Mouse (Mus musculus): Measurements from ENCODE around the gene Hspa1a. TPM values are rescaled to one million over a fixed set of nuclear protein-coding genes. Genes with fewer than 3 reads are reported as not detected.
"Not testable (repeated sequence)": the region's sequence is repeated elsewhere in the genome, so short reads cannot be mapped to it uniquely, and the experiment has no call there.

Hspa1a gene
- polyA plus RNA-seq, 1 experiment from 2014 or later, result 1.9 TPM

GRCm38 (mm10) chr17:34980655-34981054, 8.7 kb upstream of the Hspa1a start:
- ATAC-seq (ENCODE audit: insufficient number of reproducible peaks, insufficient read depth, low FRiP score, low TSS enrichment, low read depth), result no peak
- no peaks in the 10 kb centered on the region for H3K27me3 ChIP-seq
- H3K4me2 ChIP-seq, result peak overlapping the region; percentile 72
- H3K4me1 ChIP-seq (replicated peaks), result peaks cover 16% of the 10 kb centered on the region
- H3K36me3 ChIP-seq, result peaks cover 10% of the 10 kb centered on the region
- 15% methylated on average over 2 of the region's 2 CpGs for WGBS
- no peaks in the 10 kb centered on the region for H3K9me3 ChIP-seq
- peak overlapping the region; percentile 87 for H3K4me3 ChIP-seq (replicated peaks)
- H3K9ac ChIP-seq (replicated peaks), result peak overlapping the region; percentile 91
- H3K27ac ChIP-seq, result no peak overlapping the region; the same call in 1 of the 2 replicates

- Histone ChIP-seq H3K27ac (no peak overlapping the region), H3K9ac (replicated peaks) (no peak overlapping the region), H3K9me3 (no peaks in the 10 kb centered on the region), H3K27me3 (no peaks in the 10 kb centered on the region), H3K4me2 (no peak overlapping the region), H3K4me3 (replicated peaks) (no peak overlapping the region), H3K36me3 (no peaks in the 10 kb centered on the region), H3K4me1 (replicated peaks) (peaks cover 16% of the 10 kb centered on the region)
- no peak for ATAC-seq (ENCODE audit: insufficient number of reproducible peaks, insufficient read depth, low FRiP score, low TSS enrichment, low read depth)
- 89% methylated on average over 4 of the region's 4 CpGs for WGBS
Observed at GRCm38 (mm10) chr17:34979631-34980030, 7.7 kb upstream of the Hspa1a start.

- Histone ChIP-seq H3K36me3 (no peaks in the 10 kb centered on the region), H3K9ac (replicated peaks) (no peak overlapping the region), H3K4me3 (replicated peaks) (no peak overlapping the region), H3K9me3 (no peaks in the 10 kb centered on the region), H3K4me1 (replicated peaks) (peaks cover 16% of the 10 kb centered on the region), H3K27ac (no peak overlapping the region), H3K27me3 (no peaks in the 10 kb centered on the region), H3K4me2 (no peak overlapping the region)
- no peak for ATAC-seq (ENCODE audit: insufficient number of reproducible peaks, insufficient read depth, low FRiP score, low TSS enrichment, low read depth)
- 89% methylated on average over 27 of the region's 27 CpGs for WGBS
Observed at GRCm38 (mm10) chr17:34978239-34978638, 6.3 kb upstream of the Hspa1a start.

- Histone ChIP-seq H3K4me1 (replicated peaks) (peaks cover 12% of the 10 kb centered on the region), H3K27me3 (no peaks in the 10 kb centered on the region), H3K9ac (replicated peaks) (no peak overlapping the region), H3K9me3 (no peaks in the 10 kb centered on the region), H3K4me3 (replicated peaks) (no peak overlapping the region), H3K27ac (no peak overlapping the region), H3K36me3 (no peaks in the 10 kb centered on the region), H3K4me2 (no peak overlapping the region)
- ATAC-seq (ENCODE audit: insufficient number of reproducible peaks, insufficient read depth, low FRiP score, low TSS enrichment, low read depth), result no peak
- 91% methylated on average over 20 of the region's 20 CpGs for WGBS
Observed at GRCm38 (mm10) chr17:34977000-34977399, 5.0 kb upstream of the Hspa1a start.

GRCm38 (mm10) chr17:34975581-34976492, 3.9 kb upstream of the Hspa1a start:
- Histone ChIP-seq H3K9ac (replicated peaks) (no peak overlapping the region), H3K4me3 (replicated peaks) (no peak overlapping the region), H3K4me1 (replicated peaks) (peaks cover 8% of the 10 kb centered on the region), H3K4me2 (no peak overlapping the region), H3K27me3 (no peaks in the 10 kb centered on the region), H3K27ac (no peak overlapping the region), H3K36me3 (no peaks in the 10 kb centered on the region), H3K9me3 (no peaks in the 10 kb centered on the region)
- WGBS, result 77% methylated on average over 3 of the region's 3 CpGs
- no peak for ATAC-seq (ENCODE audit: insufficient number of reproducible peaks, insufficient read depth, low FRiP score, low TSS enrichment, low read depth)

- H3K9me3 ChIP-seq; H3K36me3 ChIP-seq; H3K9ac ChIP-seq (replicated peaks); H3K4me1 ChIP-seq (replicated peaks); H3K27ac ChIP-seq: not testable (repeated sequence)
- Histone ChIP-seq H3K27me3 (peaks cover 36% of the 10 kb centered on the region), H3K4me2 (peak overlapping the region; percentile 77), H3K4me3 (replicated peaks) (peak overlapping the region; percentile 42)
- peak; percentile 40; the same call in 1 of the 2 replicates for ATAC-seq (ENCODE audit: insufficient number of reproducible peaks, insufficient read depth, low FRiP score, low TSS enrichment, low read depth)
- 4% methylated on average over 28 of the region's 43 CpGs for WGBS
Observed at GRCm38 (mm10) chr17:34971694-34972068, 275 bp downstream of the Hspa1a start.

GRCm38 (mm10) chr17:34970850-34971249, 1.1 kb downstream of the Hspa1a start:
- H3K9ac ChIP-seq (replicated peaks); H3K9me3 ChIP-seq; H3K27ac ChIP-seq; H3K4me2 ChIP-seq; H3K36me3 ChIP-seq; ATAC-seq (ENCODE audit: insufficient number of reproducible peaks, insufficient read depth, low FRiP score, low TSS enrichment, low read depth); H3K4me1 ChIP-seq (replicated peaks); H3K4me3 ChIP-seq (replicated peaks): not testable (repeated sequence)
- peaks cover 39% of the 10 kb centered on the region for H3K27me3 ChIP-seq
- WGBS, result 41% methylated on average over 26 of the region's 37 CpGs

- WGBS, result 68% methylated on average over 9 of the region's 11 CpGs
- H3K4me2 ChIP-seq; H3K27ac ChIP-seq; H3K9me3 ChIP-seq; ATAC-seq (ENCODE audit: insufficient number of reproducible peaks, insufficient read depth, low FRiP score, low TSS enrichment, low read depth); H3K36me3 ChIP-seq; H3K4me3 ChIP-seq (replicated peaks); H3K9ac ChIP-seq (replicated peaks); H3K4me1 ChIP-seq (replicated peaks): not testable (repeated sequence)
- peaks cover 40% of the 10 kb centered on the region for H3K27me3 ChIP-seq
Observed at GRCm38 (mm10) chr17:34969822-34970221, 2.1 kb downstream of the Hspa1a start, which contains the start of gene Gm20481. Gene Gm20481, plus strand, starts transcription at chr17:34969912.

- H3K4me2 ChIP-seq, result no peak overlapping the region
- no peak for ATAC-seq (ENCODE audit: insufficient number of reproducible peaks, insufficient read depth, low FRiP score, low TSS enrichment, low read depth)
- no peaks in the 10 kb centered on the region for H3K4me1 ChIP-seq (replicated peaks)
- H3K36me3 ChIP-seq, result no peaks in the 10 kb centered on the region
- no peaks in the 10 kb centered on the region for H3K9me3 ChIP-seq
- H3K27ac ChIP-seq, result no peak overlapping the region
- WGBS, result 81% methylated on average over 5 of the region's 5 CpGs
- H3K9ac ChIP-seq (replicated peaks), result no peak overlapping the region
- peaks cover 65% of the 10 kb centered on the region for H3K27me3 ChIP-seq
- H3K4me3 ChIP-seq (replicated peaks), result no peak overlapping the region
Observed at GRCm38 (mm10) chr17:34965627-34966026, 6.3 kb downstream of the Hspa1a start.

GRCm38 (mm10) chr17:34964640-34965049, 7.3 kb downstream of the Hspa1a start:
- Histone ChIP-seq H3K27me3 (peaks cover 58% of the 10 kb centered on the region), H3K36me3 (no peaks in the 10 kb centered on the region), H3K9me3 (no peaks in the 10 kb centered on the region), H3K9ac (replicated peaks) (no peak overlapping the region), H3K27ac (no peak overlapping the region), H3K4me3 (replicated peaks) (no peak overlapping the region), H3K4me2 (no peak overlapping the region), H3K4me1 (replicated peaks) (peaks cover 8% of the 10 kb centered on the region)
- no peak for ATAC-seq (ENCODE audit: insufficient number of reproducible peaks, insufficient read depth, low FRiP score, low TSS enrichment, low read depth)
- WGBS, result 23% methylated on average over 1 of the region's 1 CpGs

- WGBS, result 45% methylated on average over 1 of the region's 1 CpGs
- Histone ChIP-seq H3K4me1 (replicated peaks) (peaks cover 8% of the 10 kb centered on the region), H3K4me2 (no peak overlapping the region), H3K27me3 (peaks cover 40% of the 10 kb centered on the region), H3K9ac (replicated peaks) (no peak overlapping the region), H3K27ac (no peak overlapping the region), H3K36me3 (no peaks in the 10 kb centered on the region), H3K4me3 (replicated peaks) (no peak overlapping the region), H3K9me3 (no peaks in the 10 kb centered on the region)
- no peak for ATAC-seq (ENCODE audit: insufficient number of reproducible peaks, insufficient read depth, low FRiP score, low TSS enrichment, low read depth)
Observed at GRCm38 (mm10) chr17:34962841-34963240, 9.1 kb downstream of the Hspa1a start.
